Mouse (Mus musculus): ENCODE measurements around the gene Git2.

The Git2 gene

DNA sequence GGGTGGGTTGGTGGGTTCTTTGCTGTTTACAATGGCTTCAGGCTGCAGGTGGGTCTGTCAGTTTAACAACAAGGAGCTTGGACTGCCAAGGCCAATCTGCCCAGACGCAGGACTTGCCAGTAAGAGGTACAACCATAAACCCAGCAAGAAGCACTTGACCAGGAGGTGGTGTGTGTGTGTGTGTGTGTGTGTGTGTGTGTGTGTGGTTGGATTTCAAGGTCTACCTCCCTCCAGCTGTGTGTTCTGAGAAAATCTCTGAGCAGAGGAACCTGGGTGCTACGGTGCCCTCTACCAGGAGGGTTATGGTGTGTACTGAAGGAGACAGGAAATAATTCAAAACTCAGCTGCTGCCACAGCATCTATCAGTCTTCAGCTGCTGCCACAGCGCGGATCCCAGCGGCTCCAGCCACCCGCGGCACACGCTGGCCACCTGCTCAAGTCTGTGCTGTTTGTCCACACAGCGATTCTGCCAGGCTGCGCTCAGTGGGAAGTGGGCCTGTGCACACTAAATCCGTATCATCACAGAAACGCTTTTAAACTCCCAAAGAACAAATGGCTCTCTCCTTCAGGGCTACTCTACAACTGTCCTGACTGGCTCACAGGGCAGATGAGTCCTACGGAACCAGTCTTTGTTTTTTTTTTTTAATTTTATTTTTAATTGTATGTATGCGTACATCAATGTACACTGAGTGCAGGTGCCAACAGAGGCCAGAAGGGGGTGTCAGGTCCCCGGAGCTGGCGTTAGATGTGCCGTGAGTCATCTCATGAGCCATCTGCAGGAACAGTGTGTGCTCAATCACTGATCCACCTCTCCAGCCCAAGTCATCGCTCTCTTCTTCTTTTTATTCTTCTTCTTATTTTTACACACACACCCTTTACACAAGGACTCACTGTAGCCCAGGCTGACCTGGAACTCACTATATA lies 10.2 kb downstream of the Git2 start:
- no peak for DNase-seq (ENCODE audit: low spot score in 2 of 2)

DNA sequence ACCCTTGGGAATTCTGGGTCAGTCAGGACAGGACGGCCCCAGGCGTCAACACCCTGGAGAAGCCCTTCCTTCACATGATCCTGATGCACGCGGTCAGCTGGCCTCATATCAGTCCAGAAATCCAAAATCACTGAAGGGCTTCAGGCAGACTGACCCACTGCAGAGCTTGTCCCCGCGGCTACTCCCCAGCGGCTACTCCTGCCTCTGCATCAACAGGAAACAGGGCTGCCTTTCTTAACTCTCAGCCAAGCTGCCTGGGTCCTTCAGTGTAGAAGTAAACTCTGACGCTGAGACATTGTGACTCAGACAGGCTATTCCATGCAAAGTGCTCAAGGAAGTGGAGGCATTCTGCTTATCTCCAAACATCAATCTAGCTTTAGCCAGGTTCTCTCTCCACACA lies 13.3 kb downstream of the Git2 start:
- no peak for DNase-seq (ENCODE audit: low spot score in 2 of 2)

DNA sequence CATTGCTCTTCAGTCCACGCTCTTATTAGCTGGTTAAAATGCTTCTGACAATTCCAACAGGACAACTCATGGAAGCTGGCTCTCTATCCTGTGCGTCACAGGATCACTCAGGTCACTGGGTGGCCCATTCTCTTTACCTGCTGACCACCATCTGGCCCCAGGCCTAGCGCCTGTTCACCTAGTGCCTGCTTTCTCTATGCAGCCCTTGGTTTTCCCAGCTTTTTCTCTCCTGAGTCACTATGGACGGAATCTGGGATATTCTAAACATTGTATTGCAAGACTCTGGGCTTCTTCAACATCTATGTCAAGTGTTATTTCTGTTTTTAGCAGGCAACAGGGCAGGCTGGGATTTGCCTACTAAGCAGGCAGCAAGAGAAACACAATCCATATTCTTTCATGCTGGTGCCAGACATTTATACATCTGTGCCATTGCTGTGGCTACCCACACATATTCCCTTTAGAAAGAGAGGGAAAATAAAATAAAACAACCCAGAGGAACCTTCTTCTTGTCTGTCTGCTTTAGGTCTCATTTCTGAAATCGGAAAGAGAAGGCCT lies 15.7 kb downstream of the Git2 start:
- DNase-seq (ENCODE audit: low spot score in 2 of 2): no peak

DNA sequence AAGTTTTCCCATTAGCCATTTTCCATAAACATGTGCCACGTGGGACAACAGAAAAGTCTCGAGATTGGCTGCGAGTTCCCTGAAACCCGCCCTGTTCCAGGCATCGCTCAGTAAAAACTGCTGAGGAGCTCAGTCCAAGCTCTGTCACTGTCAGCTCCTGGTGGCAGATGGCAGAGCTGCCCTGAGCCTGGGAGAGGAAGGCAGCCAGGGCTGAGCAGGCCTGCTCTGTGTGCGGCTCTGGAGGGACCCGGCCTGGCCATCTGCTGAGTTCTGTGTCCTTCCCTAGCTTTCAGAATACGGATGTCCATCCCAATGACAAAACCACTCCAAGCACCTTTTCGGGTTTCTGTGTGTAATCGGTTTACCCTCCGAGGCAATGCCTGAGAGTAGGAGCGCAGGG lies 21.9 kb downstream of the Git2 start:
- DNase-seq (ENCODE audit: low spot score in 2 of 2): no peak

DNA sequence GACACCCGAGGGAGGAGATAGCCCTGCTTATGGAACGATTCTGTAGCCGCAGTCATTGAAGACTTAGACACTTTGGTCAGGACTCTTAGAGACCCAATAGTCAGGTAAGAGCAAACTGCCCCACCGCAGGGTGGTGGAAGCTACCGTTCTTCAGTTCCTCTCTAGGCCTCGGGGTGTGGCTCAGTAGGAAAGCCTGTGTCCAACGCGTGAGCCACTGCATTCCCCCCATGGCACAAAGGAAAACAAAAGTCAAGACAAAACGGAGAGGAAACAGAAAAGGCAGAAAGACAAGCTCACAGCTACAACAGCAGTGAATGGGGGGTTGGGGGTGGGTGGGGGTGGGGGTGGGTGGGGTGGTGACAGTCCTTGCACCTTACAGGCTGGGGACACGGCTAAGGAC lies 22.9 kb downstream of the Git2 start:
- DNase-seq (ENCODE audit: low spot score in 2 of 2): no peak

- DNase-seq (ENCODE audit: low spot score in 2 of 2): no peak
Measured at GRCm38 (mm10) chr5:114750325-114750724, 25.0 kb downstream of the Git2 start.

- no peak for DNase-seq (ENCODE audit: low spot score in 2 of 2)
Measured at GRCm38 (mm10) chr5:114747521-114747920, 27.8 kb downstream of the Git2 start.

- no peak for DNase-seq (ENCODE audit: low spot score in 2 of 2)
Measured at GRCm38 (mm10) chr5:114746886-114747285, 28.4 kb downstream of the Git2 start.

DNA sequence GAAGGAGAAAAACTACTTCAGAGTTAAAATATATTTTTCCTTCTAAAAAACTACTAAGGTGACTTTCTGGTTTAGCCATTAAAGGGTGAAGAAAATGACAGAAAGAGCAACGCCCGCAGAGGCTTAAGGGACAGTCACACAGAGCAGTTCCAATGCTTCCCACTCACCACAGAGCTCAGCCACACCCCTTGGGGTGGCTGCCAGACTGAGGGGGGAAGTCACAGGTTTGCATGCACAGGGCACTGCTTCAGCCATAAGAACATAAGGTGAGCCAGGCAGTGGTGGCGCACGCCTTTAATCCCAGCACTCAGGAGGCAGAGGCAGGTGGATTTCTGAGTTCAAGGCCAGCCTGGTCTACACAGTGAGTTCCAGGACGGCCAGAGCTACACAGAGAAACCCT lies 29.7 kb downstream of the Git2 start:
- no peak for DNase-seq (ENCODE audit: low spot score in 2 of 2)

DNA sequence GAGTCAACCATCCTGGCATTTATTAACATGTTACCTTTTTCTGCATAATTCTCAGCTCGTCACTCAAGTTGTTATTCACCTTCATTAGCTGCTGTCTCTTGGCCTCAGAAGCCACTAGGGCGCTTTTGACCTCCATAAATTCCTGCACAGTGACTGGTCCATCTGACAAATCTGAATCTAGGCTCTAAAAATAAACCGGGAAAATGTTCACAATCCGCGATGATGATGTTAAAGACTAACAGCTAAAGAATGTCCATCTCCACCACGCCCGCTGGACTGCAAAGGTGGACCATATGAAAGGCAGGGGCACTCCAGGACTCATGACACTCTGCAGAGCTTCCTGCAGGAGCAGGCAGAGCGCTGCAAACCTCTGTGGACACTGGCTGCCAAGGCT lies 31.6 kb downstream of the Git2 start:
- no peak for DNase-seq (ENCODE audit: low spot score in 2 of 2)

DNA sequence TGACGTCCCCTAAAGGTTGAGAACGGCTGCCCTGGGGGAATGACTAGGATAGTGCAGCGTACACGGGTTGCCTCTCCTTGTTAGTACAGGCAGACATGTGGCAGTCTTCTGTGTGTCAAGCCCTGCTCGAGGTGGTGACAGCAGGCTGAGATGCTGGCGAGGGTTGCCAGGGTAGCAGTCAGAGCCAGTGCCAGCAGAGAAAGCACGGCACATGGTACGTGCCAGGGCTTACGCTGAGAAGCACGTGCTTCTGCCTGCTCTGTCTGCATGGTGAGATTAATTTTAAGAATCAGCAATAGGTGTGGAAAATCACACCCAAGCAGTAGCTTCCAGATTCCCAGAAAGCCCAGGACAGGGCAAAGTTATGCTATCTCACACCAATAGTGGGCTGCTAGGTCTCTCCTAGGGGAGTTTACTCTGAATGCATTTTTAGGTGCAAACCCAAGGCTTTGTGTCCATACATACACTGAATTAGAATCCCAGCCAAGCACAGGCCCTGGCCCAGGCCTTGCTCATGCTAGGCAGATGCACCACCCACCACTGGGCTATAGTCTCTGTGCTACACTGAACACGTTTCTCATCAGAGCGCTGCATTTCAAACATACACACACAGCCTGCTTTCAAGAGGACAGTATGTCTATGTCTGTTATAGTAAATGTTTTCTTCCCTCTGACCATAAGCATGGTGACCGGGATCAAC lies 32.2 kb downstream of the Git2 start:
- DNase-seq (ENCODE audit: low spot score in 2 of 2): no peak

GRCm38 (mm10) chr5:114742572-114742971 lies 32.7 kb downstream of the Git2 start:
- DNase-seq (ENCODE audit: low spot score in 2 of 2): no peak

- no peak for DNase-seq (ENCODE audit: low spot score in 2 of 2)
Measured at GRCm38 (mm10) chr5:114740595-114740994, 34.7 kb downstream of the Git2 start.

GRCm38 (mm10) chr5:114738707-114739241 lies 36.5 kb downstream of the Git2 start:
- DNase-seq (ENCODE audit: low spot score in 2 of 2): no peak

DNA sequence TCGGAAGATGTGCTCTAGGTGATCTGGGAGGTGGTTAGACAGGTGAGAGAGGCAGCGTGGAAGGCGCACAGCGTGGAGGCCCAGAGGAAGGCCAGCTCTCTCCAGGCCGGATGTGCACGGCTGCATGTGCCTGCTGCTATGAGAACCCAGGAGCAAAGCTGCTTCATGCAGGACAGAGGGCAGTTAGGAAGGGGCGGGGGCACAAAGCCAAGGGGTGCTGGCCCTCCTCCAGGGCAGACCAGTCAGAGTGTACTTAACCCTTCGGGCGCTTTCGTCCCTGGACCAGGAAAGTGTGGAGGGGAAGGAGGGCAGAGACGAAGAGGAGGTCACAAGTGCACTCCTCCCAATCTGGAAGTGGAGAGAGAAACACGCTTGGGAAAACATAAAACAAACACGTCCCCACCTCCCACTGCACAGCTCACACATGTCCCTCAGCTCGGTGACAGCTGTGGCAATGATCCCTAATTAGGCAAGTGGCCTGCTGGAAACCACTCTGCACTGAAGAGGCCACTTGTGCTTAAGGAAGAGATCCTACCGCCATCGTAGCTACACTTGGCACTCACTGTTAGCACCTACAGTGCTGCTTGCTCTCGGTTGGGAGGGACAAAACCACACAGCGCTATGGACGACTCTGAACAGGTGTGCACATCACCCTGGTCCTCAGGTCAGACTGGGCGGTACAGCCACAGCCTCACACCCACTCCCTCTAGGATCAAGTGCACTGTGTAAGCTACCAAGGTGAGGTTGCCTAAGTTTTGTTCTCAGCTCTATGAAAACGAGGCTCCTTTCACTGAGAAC lies 38.0 kb downstream of the Git2 start:
- DNase-seq (ENCODE audit: low spot score in 2 of 2): no peak

DNA sequence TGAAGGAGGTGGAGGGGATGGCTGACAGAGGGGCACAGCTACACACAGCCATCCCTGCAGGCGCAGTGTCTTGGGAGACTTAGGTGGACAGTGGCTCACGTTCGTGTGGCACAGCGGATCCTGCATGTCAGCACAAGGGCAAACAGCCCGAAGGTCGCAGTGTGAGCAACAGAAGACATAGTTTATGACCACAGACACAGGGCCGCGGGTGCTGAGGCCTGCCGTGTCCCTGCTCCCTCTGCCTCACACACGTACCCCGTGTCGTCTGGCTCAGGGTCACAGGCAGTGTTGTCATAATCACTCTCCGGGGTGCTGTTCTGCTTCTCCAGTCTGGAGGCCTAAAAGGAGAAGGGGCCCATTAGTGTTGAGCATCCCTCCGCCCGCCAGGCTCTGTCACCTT lies 41.7 kb downstream of the Git2 start:
- DNase-seq (ENCODE audit: low spot score in 2 of 2): no peak

GRCm38 (mm10) chr5:114731969-114732368 lies 43.3 kb downstream of the Git2 start:
- no peak for DNase-seq (ENCODE audit: low spot score in 2 of 2)

GRCm38 (mm10) chr5:114731498-114731897 lies 43.8 kb downstream of the Git2 start:
- no peak for DNase-seq (ENCODE audit: low spot score in 2 of 2)

DNA sequence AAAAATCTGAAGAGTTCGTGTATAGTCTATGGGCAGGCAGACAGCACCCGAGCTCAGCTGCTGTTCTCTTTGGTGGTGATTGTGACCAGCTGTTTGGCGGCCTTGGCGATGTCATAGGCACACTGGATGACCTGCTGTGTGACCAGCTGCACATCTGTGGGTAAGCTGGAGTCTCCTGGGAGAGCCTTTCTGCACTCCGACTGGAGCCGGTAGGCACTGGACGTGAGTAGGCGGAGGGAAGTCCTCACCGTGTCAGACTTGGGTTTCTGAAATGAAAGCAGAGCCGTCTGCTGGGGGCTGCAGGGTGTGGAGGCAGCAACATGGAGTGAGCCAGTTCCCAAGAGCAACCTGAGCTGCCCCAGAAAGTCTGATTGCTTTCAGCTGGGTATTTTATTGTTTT lies 45.2 kb downstream of the Git2 start:
- no peak for DNase-seq (ENCODE audit: low spot score in 2 of 2)

- DNase-seq (ENCODE audit: low spot score in 2 of 2): no peak
Measured at GRCm38 (mm10) chr5:114728160-114728559, 47.2 kb downstream of the Git2 start.

DNA sequence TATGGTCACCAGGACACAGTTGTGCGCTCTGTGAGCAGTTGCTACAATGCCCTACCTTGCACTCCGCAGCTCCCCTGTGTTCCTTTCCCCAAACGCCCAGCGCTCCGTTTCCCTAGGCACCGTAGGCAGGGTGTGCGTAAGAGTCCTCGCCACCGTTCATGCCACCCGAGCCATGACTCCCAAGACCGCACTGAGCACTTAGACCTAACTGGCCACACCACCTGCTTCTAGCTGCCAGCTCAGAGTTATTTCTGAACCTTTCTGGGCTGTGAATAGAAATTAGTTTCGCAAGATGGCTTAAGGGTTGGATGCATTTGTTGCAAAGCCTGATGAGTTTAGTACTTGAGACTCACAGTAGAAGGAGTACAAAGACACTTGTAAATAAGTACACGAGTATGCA lies 52.5 kb downstream of the Git2 start:
- DNase-seq (ENCODE audit: low spot score in 2 of 2): no peak

- no peak for DNase-seq (ENCODE audit: low spot score in 2 of 2)
Measured at GRCm38 (mm10) chr5:114721969-114722368, 53.3 kb downstream of the Git2 start.

Measured in right cerebral cortex, adult 2 months (tissue).